Mouse (Mus musculus) bone marrow, adult 2 months (tissue): ENCODE measurements around the gene Rab6a.

Source experiments
- CTCF ChIP-seq: fragments of 200-500 bp; IDR thresholded peaks from 2 replicates; pipeline ENCODE4 v1.5.1; 2011; ENCODE audit warnings: low read length, control low read depth; ENCODE audit not compliant: control insufficient read depth, insufficient read depth
- POLR2A ChIP-seq: fragments of 200-500 bp; IDR thresholded peaks from 2 replicates; pipeline ENCODE4 v1.6.1; 2011; ENCODE audit warnings: low read depth, mild to moderate bottlenecking, control low read depth, low read length, borderline replicate concordance; ENCODE audit not compliant: control insufficient read depth

DNA sequence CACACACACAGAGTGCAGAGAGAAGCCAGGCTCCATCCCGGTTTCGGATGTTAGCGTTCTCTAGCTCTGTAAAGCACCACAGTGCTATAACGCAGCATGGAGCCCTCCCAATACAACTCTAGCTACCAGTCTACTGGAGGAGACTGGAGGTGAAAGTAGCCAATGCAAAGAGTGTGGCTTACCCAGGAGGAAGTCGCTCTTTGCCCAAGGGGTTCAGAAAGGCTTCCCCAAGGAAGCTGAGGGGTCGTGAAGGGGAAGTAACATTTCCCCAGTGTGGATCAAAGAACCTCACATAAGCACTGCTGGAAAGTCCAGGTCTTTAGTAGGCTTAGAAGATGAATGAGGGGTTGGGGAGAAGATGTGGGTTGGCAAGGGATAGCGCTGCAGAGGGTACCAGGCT, 54.1 kb downstream of the Rab6a start:
- no peak for TF ChIP-seq CTCF
- TF ChIP-seq POLR2A = no peak
